Mouse (Mus musculus) neural tube, embryonic 10.5 days (tissue): ENCODE measurements at regions not wholly inside any gene's neighbourhood (a gene's known extent, or its start where the extent isn't known, plus 50 kb on each side); places are given as distances from the start of the nearest gene placed in this dataset.
A peak's percentile ranks its signal among the peaks of the same experiment; 100 is the strongest.

ENCODE experiments used
- DNase-seq: peaks from one replicate; pipeline ENCODE4 v3.0.0-alpha.2; 2017; ENCODE audit warnings: low spot score; ENCODE audit errors: extremely low spot score

DNA sequence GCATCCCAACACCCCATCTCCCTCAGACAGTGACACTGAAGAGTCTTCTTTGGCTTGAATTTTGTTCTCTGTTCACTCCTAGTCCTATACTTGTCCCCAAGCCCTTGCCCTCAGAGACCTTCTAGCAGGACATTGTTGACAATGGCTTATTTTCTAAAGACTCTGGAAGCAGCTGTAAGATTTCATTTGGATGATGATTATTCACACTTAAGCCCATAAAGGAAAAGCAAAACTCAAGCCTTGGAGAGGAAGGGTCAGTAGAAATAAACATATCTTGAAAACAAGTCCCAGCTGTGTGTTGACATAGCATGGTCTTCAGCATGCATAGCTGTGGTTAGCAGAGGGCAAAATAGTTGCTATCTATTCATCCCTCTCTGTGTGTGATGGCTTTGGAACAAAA, 59.9 kb upstream of the Cdh11 start:
- no peak for DNase-seq

DNA sequence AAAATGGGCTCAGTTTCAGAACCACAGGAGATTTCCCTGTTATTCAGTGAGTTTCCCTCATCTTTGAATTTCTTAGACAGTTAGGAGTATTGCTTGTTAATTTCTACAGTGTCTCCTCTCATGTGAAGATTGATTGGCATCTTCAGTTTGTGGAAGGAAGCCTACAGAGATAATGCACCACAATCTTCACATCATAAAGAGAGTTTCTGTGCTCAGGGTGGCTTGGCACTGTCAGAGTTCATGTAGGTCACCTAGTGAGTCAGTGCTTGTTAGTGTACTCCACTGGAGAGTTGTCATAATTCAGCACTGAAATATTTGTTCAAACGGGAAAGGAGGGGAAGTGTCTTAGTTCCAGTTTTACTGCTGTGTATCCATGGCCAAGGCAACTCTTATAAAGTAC, 74.6 kb upstream of the Cdh11 start:
- no peak for DNase-seq

DNA sequence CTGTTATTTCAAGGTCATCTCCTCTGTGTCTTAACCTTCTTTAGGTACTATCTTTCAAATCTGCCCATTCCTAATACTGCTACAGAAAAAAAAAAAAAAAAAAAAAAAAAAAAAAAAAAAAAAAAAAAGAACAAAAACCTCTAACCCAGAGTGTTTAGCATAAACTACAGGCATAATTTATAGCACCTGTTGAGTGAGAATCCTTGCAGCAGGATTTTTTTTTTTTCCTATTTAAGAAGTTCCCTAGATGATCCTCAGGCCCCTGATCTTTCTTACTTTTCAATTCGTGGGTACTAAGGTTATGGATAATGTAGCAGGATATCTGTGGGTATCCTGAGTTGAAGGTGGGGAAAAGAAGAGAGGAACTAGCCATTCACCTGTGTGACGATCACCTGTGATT, 114.1 kb upstream of the Cdh11 start:
- no peak for DNase-seq

DNA sequence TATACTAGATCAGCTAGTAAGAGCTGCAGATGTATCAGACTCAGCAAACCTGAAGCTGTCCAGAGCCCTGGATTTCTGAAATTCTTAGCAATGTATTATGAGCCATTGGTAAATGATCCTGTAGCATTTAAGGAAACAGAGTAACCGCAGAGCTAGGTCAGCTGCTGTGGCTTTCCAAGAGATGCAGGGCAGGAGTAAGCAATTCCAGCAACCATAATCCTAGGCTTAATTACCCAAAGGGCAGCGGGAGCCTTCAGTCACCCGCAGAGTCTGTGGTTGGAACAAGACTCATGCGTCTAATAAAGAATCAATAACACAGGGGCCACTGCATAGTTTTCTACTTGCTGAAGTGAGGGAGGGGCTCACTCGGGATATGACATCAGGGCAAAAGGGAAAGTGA, 115.2 kb upstream of the Cdh11 start:
- DNase-seq = no peak

DNA sequence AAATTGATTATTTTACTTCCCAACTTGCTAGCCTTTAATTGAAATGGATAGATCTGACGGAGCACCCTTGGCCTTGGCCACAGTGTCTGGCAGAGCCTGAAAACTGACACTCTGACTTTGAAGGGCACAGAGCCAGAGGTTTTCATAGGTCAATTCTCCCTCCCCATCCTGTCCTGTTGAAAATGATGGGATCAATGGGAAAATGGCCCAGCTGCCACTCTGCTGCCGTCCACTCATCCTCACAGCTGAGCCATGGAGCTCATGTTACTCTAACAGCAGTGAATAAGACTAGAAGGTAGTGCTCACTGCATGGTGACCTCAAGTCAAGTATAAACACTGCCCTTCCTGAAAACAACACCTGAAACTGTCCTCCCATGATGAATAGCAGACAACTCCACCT, 122.0 kb upstream of the Cdh11 start:
- DNase-seq = no peak

DNA sequence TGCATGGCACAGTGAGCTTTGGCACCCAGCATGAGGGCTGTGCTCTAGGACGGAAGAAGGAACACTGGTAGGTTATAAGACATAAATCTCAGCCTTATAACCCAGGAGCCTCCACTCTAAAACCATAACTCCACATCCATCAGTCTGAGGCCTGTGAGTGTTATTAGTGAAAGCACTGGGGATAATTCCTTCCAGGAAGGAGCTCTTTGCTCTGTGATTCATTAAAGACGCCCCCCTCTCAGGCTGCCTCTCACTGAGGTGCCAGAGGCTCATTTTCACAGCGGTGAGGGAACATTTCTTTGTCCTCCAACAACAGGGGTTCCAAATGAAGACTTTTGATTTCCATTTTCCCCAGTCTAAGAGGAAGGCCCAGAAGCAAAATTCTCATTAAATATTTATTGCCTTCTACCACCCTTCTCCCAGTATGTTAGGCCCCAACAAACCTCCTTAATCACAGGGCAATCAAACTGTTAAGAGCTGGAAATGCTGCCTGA, 145.9 kb upstream of the Cdh11 start:
- DNase-seq = no peak

DNA sequence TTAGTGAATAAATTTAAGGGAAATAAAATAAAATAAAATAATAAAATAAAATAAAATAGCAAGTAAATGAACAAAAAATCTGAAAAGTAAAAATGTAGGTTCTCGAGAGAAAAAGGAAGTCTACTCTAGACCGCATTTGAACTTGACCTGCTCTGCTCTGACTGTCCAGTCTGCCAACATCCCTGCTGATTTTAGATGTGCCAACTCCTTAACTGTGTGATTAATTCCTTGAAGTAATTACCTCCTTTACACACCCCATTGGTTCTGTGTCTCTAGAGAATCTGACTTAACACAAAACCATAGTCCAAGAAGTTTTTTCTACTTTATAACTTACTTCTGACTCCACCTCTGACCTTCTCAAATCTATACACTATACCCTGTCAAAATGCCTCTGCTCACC, 153.3 kb upstream of the Cdh11 start:
- DNase-seq = no peak

DNA sequence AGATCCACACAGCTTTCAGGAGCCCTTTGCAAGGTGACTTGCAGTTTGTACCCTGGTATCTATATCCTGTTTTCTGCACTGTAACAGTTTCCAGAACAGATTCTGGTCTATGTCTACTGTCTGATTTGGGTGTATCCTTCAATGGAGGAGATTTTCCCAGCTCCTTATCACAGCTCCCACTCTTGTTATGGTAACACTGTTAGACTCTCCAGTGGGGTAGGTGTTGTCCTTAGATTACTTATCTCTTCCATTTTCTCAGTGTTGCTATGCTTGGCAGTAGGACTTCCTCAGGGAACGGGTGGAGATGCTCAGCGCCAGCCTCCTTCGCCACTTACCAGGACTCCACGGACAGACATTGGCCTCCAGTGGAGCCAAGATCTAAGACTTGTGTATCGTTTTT, 160.1 kb upstream of the Cdh11 start:
- DNase-seq = no peak

DNA sequence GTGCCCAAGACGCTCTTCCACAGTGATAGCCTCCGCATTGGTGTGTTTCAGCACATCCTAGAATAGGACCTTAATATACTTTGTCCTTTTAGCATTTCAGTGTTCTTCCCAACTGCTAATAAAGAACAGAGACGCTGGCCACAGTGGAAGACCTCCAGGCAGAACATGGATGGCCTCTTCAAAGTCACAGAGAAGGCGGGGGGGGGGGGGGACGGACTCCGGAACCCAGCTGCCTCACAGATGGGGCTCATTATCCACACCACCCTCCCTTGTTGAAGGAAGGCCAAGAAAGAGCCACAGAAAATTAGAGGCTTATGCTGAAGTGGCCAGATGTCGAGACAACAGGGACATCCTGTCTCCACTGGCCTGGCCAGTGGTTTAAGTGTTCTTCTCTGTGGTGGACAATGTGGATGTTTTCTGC, 192.7 kb upstream of the Cdh11 start:
- peak; percentile 57 for DNase-seq

DNA sequence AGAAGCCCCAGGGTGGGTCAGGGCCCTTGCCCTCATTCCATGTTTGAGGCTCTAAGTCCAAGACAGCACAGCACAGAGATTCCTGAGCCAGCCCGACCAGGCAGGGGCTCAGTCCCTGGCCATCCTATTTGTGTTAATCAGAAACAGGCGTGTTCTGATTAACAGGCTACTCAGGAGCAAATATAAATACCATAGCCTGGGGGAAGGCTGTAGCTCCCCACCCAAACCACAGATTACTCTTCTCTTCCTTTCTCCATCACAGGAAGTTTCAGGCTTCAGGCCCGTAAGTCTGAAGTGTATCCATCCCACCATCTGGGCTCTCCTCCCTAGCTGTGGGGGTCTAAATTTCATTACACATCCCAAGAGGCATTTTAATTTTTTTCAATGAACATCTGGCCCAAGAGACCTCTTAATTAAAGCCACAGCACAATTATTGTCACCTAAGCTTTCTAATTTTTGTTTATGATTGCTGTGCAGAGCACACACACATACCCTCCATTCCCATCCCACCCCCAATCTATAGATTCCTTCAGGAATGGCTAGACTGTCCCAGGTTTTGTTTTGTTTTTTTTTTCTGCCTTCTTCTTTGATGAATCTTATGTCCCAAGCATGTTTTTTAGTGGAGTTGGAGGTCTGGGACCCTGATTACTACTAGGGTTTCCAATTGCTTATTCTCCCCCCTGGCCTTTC, 197.9 kb upstream of the Cdh11 start:
- DNase-seq = no peak

DNA sequence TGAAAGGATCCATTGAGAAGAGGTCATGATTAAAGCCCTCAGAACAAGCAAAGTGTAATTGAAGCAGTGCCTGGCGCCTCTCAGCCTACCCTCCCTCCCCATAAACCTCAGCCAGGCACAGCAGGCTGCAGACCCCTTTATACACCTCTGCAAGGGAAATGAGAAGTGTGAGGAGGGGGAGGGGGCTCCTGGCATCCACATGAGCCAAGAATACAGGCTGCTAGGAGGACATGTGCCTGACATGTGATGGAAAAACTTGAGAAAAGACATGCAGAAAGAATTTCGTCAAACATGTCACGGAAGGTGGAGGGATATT, 198.4 kb upstream of the Cdh11 start:
- peak; percentile 40 for DNase-seq

DNA sequence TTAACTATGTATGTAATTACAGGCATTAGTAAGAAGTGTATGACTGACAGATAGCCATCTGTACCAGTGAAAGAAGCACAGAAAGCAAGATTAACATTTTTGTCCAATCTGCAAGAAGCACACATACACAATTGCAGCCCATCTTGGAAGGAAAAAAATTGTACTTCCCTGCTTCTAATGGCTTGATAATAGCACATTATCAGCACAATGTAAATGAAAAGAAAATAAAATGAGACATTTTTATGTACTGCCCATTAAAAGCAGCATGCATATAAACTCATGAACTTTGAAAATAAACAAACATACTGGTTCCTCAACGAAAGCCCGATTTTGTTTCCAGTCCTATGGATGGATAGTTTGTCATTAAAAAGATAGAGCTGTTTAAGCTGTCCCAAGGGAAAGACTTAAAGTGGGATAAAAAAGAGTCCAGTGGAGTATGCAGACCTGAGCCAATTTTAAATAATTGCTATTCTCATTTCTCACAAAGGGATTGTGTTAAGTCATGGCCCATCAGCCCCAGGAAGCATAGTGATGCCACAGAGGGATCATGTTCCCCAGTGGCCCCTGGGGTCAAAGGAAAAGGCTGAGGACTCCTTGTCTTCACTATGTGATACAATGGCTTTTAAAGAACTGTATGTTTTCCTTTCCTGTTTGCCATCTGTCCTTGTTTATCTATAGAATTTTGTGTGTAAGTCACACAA, 222.0 kb upstream of the Cdh11 start:
- DNase-seq = no peak

DNA sequence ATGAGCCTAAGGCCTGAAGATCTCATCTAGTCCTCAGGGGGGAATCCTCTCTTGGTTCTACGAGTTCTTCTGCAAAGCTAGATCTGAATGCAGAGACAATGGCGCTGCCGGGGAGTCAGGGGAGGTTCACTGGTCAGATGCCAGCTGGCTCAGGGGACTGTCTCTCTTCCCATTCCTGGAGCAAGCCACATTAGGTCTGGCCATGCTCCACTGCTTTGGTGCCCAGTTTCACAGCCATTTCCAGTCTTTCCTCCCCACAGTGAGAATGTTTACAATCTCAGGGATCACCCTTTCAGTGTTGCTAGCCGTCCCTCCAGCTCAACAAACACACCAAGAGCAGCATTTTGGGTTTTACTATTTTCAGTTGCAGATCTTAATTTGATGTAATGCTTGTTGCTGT, 233.7 kb upstream of the Cdh11 start:
- no peak for DNase-seq

DNA sequence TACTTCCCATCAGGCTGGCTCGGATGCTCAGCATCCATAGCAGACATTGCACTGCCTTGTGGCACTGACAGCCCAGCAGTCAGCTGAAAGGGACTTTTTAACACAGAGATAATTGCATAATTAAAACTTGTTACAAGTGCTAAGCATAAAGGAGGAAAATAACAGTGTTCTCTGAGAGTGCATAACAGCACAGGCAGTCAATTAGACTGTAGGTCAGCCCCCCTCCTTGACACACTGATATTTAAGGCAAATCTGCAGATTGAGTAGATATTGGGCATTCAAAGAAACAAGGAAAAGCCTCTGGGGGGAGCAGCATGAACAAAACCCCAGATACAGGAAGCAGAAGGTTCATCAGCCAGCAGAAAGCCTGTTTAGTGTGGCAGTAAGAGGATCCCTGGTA, 237.8 kb upstream of the Cdh11 start:
- DNase-seq = no peak

DNA sequence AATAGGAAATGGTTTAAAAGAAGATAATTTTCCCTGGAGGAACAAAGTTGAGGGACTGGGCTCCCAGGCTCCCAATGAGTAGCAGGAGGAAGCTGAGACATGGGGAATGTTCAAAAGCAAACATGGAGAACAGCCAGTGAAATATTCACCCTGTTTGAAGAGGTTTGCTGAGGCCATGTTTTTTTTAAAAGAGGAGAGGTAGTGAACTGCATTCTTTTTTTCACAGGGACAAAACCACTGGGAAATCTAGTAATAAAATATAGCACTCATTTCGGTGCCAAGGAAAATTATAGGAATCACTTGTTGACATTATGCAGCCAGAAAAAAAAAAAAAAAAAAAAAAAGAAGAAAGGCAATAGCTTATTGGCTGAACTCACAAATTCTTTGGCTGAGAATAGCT, 246.3 kb upstream of the Cdh11 start:
- DNase-seq = no peak

DNA sequence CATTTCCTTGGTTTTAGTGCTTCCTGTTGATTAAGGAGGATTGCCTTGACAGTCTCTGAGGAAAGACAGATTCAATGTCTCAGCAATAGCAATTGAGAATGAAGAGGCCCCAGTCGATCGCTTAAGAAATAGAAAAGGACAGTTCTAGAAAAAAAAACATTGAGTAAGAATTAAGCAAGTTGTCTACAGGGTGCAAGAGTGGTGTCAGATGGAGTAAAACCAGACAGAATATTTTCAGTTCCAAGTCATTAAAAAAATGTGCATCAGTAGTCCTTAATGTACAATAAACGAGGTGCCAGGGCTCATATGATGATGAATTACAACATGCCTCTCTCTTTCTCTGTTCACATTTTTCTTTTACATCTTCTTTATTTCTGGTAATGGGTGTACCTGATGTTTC, 248.5 kb upstream of the Cdh11 start:
- no peak for DNase-seq

DNA sequence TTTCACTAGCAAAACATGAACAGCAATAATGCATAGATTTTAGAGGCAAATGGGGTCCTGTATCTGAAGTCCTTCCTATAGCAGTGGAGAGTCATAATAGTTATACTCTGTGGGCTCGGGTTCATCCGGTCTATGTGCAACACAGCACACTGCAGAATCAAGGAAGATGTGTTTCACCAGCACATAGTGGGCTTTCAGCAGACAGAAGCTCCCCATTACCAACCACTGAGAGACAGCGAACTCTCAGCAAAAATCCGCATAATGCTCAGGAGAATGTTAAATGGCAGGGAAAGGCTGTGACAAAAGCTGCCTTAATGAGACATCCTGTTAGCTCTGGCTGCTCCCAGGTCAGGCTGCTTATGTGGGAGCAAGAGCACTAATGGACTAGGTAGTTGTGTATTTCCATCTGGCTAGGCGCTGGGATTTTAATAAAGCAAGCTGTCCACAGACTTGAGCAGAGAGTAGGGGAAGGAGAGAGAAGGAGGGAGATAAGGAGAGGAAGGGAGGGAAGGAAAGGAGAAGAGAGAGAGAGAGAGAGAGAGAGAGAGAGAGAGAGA, 286.7 kb upstream of the Cdh11 start:
- no peak for DNase-seq

DNA sequence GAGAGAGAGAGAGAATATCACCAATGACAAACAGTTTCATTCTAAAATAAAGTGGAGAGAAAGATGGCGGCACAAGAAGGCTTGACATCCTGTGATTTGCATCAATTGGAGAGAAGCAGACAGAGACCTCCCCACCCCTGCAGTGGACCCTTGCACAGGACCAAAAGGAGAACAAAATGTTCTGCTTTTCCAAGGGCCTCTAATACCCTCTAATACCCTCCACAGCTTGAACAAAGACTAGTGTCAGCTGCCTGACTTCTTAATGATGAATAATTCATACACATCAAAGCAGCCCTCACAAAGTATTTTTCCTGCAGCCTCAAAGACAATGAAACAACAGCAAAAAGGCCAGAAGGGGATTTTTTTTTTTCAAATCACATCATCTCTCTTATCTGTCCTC, 287.2 kb upstream of the Cdh11 start:
- DNase-seq = no peak

DNA sequence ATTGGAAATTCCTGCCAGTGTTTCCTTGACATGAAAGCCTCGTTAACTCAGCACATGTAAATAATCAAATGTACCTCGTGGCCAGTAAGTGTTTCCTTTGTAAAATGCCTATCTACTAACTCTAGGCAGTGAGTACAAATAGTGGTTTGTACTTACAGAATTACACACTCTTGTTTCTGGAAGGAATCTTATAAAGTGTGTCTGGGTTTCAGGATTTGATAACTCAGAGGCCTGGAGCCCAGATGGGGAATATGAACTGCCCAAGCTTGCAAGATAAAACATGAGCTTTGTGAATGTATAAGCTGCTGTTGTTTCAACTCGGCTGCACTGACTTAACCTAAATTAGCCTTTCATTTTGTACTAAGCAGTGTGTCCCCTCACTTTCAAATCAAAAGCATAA, 293.1 kb upstream of the Cdh11 start:
- DNase-seq = no peak

DNA sequence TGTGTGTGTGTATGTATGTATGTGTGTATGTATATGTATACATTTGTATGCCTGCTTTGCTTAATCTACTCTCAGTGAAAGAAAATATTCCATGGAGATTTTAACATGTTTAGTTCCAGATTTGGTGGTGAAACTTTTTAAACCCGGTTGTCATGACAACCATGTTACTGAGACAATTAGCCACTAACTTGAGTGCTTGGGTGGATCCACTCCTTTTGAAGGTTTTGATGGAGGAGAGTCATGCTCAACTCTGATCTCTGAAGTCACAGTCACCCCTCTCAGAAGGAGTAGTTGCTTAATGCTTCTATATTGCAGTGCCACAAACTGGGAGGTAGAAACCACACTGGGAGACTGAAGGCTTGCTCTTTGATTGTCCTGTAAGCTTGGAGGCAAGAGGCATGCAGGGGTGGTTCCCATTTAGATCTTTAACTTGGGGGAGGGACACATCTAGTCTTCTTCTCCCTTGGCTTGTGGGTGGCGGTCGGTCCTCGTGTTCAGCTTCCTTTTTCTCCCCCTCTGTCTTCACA, 301.6 kb upstream of the Cdh11 start:
- no peak for DNase-seq

DNA sequence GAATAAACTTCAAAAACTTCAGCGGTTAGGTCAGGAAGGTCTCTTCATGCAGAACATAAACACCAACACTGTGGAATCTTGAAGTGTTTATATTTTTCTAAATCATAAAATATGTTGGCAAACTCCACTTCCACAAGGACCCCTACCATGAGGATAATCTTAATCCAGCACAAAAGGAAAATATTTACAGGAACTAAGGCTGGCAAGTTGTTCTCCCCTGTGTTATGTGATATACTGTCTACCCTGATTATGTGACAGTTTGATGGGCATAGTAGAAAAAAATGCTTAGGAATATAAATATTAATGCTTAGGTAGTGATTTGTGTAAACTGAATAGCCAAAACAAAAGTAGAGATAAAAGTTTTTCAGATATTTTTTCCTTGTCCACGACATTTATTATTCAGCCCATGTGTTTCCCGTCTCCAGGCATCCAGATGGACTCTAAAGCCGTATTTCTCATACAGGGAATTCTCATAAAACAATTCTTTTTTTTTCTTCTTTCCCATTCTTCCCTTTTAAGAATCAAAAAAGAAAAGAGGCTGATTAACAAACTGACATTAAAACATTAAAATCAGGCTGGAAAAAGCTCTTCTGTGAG, 311.2 kb upstream of the Cdh11 start:
- no peak for DNase-seq

DNA sequence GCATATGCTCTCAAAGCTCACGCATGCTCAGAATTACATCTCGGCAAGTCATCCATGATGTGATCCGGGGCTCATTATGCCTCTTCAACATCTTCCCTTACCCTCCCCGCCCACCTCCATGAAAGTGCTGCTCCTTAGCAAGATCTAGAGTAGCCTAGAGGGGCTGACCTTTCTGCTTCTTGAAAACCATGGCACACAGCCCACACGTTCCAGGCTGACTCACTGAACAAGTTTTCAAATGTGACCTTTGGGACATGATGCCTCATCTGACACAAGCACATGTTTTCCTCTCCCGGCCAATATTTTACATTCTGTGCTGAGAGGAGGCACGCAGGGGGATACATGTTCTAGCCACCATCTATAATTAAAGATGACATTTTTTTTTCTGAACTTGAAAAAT, 340.1 kb upstream of the Cdh11 start:
- DNase-seq = no peak
